Mouse (Mus musculus) gonadal fat pad, adult 2 months (tissue): ENCODE results near the gene Cul1. TPM values are rescaled to one million over a fixed set of nuclear protein-coding genes. Genes with fewer than 3 reads are reported as not detected.

Experiments used
- DNase-seq: peaks from one replicate; pipeline ENCODE4 v3.0.0-alpha.2; 2012; ENCODE audit warnings: low read depth
- polyA plus RNA-seq: library from polyadenylated mRNA; depleted of rRNA; stranded (reverse); fragments of >200 nt; gene quantifications from 2 replicates; pipeline ENCODE4 v1.2.3, GENCODE M21; 2012; rRNA removed

The Cul1 gene
- polyA plus RNA-seq, 1 experiment = 37.8 TPM

DNA sequence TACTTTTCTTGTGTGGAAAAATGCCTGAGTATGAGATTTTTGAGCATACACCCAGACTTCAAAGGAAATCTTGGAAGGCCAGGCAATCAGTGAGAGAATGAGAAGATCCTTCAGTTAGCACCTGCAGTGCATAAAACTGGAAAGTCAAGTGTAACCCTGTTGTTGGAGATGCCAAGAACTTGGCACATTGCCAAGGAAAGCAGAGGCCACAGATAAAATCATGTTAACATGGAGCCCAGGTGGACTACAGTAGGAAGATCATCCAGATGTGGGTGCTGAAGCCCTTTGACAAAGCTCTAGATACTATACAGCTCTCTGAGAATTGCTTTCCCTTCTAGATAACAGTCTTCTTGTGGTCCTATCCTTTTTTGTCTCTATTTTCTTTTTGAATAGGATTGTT is 19.2 kb downstream of the Cul1 start:
- DNase-seq = no peak

DNA sequence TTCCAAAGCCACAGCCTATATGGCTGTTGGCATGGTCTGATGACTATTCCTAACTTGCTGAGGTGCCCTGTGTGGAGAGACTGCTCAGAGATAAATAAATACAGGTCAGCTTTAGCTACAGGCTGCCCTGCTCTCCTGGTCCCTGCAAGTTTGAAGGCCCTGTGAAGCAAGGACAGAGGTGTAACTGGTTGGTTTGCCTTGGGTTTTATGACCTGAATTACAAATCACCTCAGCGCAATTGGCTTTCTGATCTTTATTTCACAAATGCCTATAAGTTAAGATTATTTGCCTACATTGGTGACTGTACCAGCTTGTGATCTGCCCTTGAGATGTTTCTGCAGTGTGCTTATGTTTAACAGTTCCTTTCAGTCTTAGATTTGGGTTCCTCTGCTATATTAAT is 28.8 kb downstream of the Cul1 start:
- peak; percentile 64 for DNase-seq

DNA sequence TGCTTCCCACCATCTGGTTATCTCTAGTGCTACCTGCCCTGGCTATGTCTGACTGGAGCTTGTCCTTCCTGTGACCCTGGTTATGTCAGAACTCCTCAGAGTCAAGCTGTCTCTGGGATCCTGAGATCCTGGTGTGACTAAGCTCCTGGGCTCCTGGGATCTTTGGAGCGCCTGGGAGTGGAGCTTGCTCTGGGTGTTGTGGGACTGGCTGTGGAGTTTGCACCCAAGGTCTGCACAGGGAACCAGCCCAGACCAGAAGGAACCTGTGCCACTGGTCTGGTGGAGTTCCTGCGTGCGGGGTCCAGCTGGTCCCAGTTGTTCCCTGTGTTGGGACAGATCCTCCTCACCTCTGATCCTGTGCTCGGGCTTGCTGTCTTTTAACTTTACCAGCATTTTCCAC is 41.4 kb downstream of the Cul1 start:
- no peak for DNase-seq

DNA sequence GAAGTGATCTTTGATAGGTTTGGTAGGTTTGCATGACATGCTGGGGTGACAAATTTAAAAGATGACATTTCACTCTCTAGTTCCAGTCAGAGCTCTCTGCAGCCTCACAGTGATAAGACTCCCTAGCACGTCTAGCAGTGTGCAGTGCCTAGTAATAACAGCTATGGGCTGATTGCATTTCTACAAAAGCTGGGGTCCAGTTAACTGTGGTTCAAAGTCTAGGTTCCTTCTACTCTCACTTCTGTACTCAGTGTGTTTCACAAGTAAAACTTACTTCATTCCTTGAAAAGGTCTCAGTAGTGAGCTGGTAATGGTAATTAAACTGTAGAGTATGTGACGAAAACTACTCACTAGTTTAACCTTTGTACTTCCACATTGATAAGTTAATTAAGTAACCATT is 66.8 kb downstream of the Cul1 start:
- no peak for DNase-seq

DNA sequence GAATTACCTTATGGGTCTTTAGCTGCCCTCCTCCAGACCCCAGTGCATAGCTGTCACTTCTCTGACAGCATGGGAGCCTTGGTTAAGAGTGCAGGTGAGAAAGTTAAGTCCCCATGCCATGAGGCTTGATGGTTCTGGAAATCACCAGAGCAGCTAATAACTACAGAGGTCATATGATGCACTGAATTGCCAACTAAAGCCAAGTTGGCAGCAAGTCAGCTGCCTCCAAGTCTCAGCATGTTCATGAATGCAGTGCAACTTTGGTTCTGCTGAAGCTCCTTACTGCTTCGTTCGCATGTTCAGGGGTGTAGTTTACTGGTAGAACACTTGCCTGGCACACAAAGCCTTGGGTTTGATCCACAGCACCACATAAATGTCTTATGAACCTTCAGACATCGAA is 69.2 kb downstream of the Cul1 start:
- peak; percentile 44 for DNase-seq

DNA sequence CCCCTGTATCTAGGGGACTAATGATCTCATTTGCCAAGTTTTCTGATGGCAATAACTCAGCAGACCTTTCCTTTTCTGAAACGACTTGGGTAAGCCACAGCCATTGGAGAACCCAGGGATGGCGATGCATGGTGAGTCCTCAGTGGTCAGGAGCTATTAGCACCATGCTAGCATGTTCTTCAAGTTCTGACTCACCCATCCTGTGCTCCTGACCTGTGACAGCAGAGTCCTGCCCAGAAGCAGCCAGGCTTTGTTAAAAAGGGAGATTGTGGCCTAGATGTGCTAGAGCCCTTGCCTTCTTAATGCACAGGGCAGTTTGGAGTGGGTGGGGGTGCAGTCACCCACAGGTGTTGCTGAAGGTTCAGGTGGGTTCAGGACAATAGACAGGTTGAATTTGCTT is 71.8 kb downstream of the Cul1 start:
- DNase-seq = no peak

DNA sequence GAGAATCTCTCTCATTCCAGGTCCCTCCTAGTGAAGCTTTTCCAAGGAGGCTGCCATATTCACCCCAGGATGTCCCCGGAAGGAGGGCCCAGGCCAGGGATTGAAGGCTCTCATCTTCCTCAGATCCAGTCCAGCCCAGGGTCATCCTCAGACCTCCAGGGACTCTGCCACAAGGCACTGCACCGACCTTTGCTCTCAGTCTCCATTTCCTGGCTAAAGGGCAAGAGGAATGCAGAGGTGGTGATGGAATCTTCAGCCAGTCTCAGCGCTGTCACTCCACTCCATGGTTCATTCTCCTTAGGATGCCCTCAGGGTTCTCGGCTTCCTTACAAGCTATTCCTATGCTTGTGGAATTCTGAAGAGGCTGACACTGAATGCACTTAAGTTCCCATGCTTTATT is 73.2 kb downstream of the Cul1 start:
- no peak for DNase-seq

DNA sequence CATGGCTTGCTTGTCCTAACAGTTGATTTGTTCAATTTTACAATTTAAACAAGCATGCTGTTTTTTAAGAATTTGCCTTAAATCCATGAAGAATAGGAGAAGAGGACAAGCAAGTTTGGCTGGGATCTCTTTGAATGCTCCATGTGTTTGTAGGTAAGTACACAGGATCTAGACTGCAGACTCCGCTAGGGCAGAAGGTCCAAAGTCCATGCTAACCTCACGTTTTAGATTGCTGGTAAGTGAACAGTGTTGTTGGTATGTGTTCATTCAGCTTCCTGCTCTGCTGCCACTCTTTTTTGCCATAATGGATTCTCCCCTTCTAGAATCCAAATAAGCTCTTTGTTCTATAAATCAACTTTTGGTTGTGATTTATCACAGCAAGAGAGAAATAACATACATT is 73.9 kb downstream of the Cul1 start:
- no peak for DNase-seq

DNA sequence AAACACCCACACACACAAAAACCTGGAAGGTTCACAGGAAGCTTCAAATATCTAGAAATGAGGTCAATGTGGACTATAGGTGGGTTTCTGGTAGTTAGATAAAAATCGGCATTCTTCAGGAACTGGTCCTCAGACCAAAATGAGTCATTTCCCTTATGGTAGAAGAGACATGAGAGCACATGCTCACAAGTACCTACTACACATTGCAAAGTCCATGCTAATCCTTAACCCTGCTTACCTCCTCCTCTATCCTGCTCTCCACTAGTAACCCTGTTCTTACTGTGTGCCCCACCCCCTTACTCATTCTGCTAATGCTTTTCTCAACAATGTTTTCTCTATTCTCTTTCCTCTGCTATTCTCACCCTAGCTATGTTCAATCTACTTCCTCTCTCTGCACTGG is 74.5 kb downstream of the Cul1 start:
- DNase-seq = no peak

DNA sequence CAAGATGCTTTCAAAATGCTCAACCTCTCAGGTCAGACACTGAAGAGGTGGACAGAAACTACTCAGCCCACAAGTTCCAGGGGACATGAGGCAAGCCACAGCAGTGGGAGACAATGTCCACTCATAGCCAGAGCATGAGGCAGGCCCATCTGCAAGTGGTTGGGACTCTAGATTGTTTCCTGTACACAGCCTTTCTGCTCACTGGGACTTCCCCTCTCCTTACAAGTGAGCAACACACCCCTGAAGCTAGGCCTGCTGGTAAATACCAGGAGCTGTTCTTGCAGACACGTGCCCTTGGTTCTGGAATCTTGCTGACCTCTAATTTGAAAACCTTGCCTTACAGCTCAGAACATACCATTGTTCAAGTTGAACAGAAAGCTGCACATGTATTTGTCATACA is 79.3 kb downstream of the Cul1 start:
- no peak for DNase-seq

DNA sequence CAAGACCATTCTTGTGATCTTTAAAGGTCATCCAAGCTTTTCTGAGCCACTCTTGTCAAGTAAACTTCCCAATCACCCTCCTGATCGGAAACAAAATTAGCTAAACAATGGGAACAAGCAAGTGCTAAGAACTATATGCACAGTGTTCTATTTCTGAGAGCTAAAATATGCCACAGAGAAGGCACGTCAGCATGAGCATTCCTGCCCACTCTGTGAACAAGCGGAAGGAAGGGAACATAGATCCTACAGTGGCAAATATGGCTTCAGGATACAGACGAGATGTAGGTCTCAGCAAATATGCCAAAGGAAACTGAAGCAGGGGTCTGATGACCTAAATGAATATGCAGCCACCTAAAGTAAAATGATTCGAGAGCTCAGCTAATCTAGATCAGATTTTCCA is 82.1 kb downstream of the Cul1 start:
- DNase-seq = no peak

DNA sequence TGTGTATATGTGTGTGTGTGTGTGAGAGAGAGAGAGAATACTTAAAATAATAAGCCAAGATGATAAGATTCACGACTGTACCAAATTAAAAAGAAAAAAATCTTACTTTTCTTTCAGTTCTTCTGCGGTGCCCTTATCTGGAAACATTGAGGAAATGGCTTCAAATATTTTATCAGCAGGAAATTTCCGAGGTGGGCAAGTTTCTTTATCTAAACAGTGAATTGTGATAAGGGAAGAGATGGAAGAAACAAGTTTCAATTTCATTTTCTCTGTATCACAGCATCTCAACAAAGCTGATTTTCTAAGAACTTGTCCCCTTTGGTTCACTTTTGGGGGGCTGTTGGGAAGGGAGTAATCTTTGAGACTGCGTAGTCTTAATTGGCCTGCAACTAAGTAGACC is 99.1 kb downstream of the Cul1 start:
- DNase-seq = no peak

DNA sequence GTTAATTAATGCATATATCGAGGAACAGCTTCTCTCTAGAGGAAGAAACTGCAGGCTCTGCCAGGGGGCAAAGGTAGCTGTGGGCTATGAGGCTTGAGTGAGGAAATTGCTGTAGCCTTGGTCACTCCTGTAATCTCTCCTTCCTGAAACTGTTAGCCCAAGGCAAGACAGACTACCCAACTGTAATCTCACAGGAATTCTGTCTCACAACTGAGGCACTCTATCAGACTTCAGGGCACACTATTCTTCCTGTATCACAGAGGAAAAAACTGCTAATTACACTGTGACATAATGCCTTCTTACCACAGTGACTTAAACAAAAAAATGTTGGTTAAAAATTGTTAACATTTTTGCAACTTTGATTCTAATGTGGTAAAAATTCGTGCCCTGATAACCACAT is 106.1 kb downstream of the Cul1 start:
- DNase-seq = no peak

DNA sequence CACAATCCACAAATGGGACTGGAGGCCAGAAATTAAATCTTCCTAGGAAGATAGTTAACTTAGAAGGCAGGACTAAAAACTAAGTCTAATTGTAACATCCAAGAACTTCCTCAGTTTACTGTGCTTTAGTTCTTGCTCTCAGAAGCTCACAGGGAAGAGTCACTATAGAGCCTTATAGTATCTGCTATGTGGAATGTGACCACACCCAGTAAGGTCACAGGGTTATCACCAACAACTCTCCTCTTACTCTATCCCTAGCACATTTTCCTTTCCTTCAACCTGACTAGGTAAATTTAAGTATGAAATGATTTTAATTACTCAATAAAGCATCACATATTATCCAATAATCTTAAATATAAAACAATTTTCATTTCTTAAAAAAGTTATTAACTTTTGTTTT is 107.2 kb downstream of the Cul1 start:
- no peak for DNase-seq

DNA sequence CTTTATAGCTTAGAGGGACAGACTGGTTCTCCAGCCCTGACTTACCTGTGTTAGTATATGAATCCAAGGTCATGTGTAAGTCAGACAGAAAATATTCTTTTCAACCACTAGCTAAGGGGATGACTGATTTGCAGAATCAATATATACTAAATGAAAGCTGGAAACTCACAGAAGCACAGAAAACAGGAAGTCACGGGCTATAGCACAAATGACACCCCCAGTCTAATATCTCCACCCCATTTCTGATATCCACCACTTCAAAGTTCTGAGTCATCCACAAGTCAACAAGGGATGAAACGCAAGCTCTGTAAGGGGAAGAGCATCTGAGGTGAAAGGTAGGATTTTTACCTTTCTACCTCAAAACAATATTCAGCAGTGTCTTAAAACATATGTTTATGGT is 107.6 kb downstream of the Cul1 start:
- no peak for DNase-seq

DNA sequence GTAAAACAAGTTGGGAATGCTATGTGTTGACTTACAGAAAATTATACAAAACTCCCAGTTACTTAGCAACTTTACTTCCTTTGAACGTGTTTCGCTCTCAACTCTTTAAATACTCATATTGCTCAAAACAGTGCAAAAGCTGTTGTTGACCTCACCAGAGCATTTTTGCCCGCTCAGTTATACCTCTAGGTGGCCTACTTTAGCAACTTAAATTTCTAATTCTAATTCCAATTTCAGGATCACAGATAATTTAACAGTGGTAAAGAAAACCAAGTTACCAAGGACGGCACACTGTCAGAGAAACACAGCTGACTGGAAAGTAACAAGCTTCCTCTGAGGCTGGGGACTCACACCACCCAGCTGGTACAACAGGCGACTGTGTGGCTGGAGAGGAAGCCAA is 108.2 kb downstream of the Cul1 start:
- no peak for DNase-seq

DNA sequence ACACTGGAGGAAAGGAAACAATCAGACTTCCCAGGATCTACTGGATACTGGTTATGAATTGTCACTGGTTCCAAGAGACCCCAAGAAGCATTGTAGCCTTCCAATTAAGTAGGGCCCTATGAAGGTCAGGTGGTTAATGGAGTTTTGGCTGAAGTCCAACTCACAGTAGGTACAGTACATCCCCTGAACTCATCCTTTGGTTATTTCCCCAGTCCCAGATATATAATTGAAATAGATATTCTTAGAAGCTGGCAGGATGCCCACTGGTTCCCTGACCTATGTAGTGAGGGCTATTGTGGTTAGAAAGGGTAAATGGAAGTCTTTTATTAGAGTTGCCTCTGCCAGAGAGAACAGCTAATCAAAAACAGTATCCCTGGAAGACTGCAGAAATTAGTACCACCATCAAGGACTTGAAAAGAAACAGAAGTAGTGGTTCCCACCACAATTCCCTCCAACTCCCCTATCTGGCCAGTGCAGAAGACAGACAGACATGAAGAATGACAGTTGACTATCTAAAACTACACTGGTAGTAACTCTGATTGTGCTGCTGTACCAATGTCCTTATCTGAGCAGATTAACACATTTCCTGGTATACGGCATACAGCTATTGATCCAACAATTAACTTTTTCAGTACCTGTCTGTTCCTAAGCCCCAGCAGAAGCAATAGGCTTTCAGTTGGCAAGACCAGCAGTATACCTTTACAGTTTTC is 112.3 kb downstream of the Cul1 start:
- DNase-seq = no peak

DNA sequence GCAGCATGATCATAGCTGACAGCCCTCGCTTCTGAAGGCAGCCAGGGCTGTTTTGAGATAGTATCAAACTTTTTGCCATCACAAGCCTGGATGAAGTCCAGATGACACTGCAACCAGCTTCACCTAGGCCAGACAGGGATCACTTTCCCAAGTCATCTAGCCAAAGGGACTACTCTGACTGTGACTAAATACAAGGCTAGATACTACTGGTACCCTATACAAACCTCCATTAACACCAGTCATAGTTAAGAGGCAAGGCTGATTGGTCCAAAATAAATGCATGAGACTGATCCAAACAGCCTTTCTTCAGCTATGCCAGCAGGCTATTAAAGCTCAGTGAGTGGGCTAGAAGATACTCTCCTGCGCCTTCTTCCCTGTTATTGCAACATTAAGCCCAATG is 119.7 kb downstream of the Cul1 start:
- DNase-seq = peak; percentile 61

Other genes with a start within 250 kb of the Cul1 start
- 4.3 and 4.9 TPM in 2 replicates for gene Ezh2, start 141.9 kb downstream of the Cul1 start, polyA plus RNA-seq